Mouse (Mus musculus) c-Kit-negative CD71-positive TER-119-positive erythroid progenitor cells, embryonic 14.5 days (primary cell): ENCODE results near the gene Zfp747.

Experiments used
- DNase-seq: peaks from one replicate; pipeline ENCODE4 v3.0.0-alpha.2; 2013; ENCODE audit warnings: low read depth, low spot score

Gene Zfp747

DNA sequence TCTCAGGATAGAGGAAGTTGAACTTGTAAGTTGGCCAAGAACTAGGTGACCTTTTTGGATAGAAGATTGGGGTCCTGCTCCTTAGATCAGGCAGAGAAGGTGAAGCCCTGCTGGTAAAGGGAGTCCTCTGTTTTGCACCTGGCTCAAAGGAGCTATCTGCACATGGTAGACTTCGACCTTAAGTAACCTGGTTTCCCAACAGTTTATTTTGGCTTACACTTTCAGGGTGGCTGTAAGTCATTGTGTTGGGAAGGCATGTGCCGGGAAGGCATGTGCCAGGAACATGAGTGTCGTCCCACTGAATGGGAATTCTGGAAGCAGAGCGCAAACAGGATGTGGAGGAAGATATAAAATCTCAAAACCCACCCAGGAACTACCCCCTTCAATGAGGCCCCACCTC lies 40.2 kb downstream of the Zfp747 start:
- DNase-seq, result no peak

DNA sequence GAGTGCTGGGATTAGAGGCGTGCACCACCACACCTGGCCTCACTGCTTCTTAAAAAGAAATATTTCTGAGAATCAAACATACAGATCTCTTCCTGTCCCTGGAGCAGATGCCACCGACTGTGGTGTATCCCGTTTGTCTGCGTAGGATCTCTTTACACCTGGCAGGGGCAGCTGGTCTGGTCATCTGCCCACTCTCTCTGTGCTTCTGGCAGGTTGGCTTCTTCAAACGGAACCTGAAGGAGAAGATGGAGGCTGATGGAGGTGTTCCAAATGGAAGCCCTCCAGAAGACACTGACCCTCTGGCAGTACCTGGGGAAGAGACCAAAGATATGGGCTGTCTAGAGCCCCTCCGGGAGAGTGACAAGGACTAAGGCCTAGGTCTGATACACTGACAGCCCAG lies 42.6 kb downstream of the Zfp747 start:
- DNase-seq, result no peak

DNA sequence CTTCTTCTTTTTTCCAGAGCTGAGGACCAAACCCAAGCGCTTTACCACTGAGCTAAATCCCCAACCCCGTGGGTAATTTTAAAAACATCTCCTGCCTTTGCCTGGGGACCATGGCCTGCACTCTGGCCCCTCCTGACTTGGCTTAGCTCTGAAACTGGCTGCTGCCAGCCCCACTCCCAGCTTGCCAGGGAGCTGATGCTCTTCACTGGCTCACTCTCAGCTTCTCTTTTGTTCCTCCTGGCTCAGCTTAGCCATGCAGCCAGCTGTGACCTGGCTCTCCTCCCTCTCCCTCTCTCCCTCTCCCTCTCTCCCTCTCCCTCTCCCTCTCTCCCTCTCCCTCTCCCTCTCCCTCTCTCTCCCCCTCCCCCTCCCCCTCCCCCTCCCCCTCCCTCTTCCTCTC lies 49.2 kb downstream of the Zfp747 start:
- DNase-seq, result no peak

DNA sequence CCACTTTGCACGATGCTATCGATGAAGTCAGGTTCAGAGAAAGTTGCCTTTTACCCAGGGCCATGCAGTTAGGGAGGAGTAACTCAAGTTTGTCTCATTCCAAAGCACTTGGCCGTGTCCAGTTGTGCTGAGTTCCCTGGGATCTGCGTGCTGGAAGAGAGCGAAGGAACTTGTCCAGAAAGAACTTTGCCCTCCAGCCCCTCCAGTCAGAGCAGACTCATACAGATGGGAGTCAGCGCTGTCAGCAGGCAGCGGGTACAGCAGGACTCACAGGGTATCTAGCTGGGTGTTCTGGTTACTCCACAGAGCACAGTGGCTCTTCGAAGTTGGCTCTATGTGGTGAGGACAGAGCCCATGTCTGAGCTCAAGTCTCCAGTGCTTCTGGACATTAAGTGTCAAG lies 50.3 kb downstream of the Zfp747 start:
- DNase-seq, result no peak

DNA sequence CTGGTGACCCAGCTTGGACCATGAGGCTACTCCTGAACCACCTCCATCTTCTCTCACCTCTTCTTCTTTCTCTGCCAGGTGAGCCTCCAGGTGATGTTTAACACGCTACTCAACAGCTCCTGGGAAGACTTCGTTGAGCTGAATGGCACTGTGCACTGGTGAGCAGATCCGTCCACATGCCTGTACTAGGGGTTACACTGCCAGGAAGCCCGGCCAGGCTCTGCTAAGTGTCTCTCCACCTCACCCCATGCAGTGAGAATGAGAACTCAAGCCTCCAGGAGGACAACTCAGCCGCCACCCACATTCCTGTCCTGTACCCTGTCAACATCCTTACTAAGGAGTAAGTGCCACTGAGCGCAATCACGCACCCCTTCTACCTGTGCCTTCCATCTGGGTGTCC lies 50.9 kb downstream of the Zfp747 start:
- DNase-seq, result no peak
